Mouse (Mus musculus) liver, adult 2 months (tissue): Measurements from ENCODE around the gene Pik3c2g. TPM values are rescaled to one million over a fixed set of nuclear protein-coding genes. Genes with fewer than 3 reads are reported as not detected.

Experiments
- DNase-seq: peaks from one replicate; pipeline ENCODE4 v3.0.0-alpha.2; 2011; ENCODE audit warnings: low read depth, low spot score; ENCODE audit errors: extremely low read depth
- H3K27ac ChIP-seq: fragments of 200-500 bp; replicated peaks from 2 replicates; pipeline ENCODE4 v1.5.1; 2012; ENCODE audit warnings: low read depth, mild to moderate bottlenecking, control low read depth, inconsistent platforms, low read length; ENCODE audit not compliant: insufficient read depth
- H3K27me3 ChIP-seq: fragments of 200-500 bp; 2 replicates; pipeline ENCODE4 v1.6.1; 2012; ENCODE audit warnings: mild to moderate bottlenecking, moderate library complexity, low read length, inconsistent platforms; ENCODE audit not compliant: control insufficient read depth, insufficient read depth
- H3K36me3 ChIP-seq: fragments of 200-500 bp; 2 replicates; pipeline ENCODE4 v1.6.1; 2012; ENCODE audit warnings: low read length, inconsistent platforms; ENCODE audit not compliant: control insufficient read depth, insufficient read depth
- H3K4me1 ChIP-seq: fragments of 200-500 bp; 2 replicates; pipeline ENCODE4 v1.6.1; 2011; ENCODE audit warnings: low read length; ENCODE audit not compliant: control insufficient read depth, insufficient read depth
- H3K4me3 ChIP-seq: fragments of 200-500 bp; 2 replicates; pipeline ENCODE4 v1.5.1; 2011; ENCODE audit warnings: low read depth, mild to moderate bottlenecking, control low read depth, low read length, moderate library complexity; ENCODE audit not compliant: insufficient read depth
- H3K79me2 ChIP-seq: fragments of 200-500 bp; 2 replicates; pipeline ENCODE4 v1.6.1; 2012; ENCODE audit warnings: inconsistent platforms, mild to moderate bottlenecking, low read length, moderate library complexity; ENCODE audit not compliant: control insufficient read depth, insufficient read depth
- H3K9ac ChIP-seq: fragments of 200-500 bp; 2 replicates; pipeline ENCODE4 v1.6.1; 2012; ENCODE audit warnings: low read depth, mild to moderate bottlenecking, control low read depth, inconsistent platforms, low read length
- CTCF ChIP-seq: fragments of 200-500 bp; IDR thresholded peaks from 2 replicates; pipeline ENCODE4 v1.5.1; 2011; ENCODE audit warnings: low read depth, low read length, control low read depth
- POLR2A ChIP-seq: fragments of 200-500 bp; IDR thresholded peaks from 2 replicates; pipeline ENCODE4 v1.6.1; 2011; ENCODE audit warnings: low read length, control low read depth; ENCODE audit not compliant: insufficient read depth; ENCODE audit errors: extremely low read depth
- WGBS: fragments of 180-500 bp; shearing (Covaris S2); methylation state at CpG from one replicate; pipeline ENCODE4 v1.1.7; 2018; 5-methylcytosine and 5-hydroxymethylcytosine counted together
- polyA plus RNA-seq: library from polyadenylated mRNA; depleted of rRNA; stranded (reverse); fragments of >200 nt; gene quantifications from 2 replicates; pipeline ENCODE4 v1.2.3, GENCODE M21; 2012
- total RNA-seq: library from RNA; depleted of rRNA; stranded (reverse); fragments of >200 nt; gene quantifications from 2 replicates; pipeline ENCODE4 v1.2.3, GENCODE M21; 2014

Pik3c2g gene
- total and polyA plus RNA-seq, 2 experiments: 6.4 to 26.6 TPM

- Histone ChIP-seq H3K4me1 (no peaks in the 10 kb centered on the region), H3K4me3 (no peak overlapping the region), H3K27me3 (no peaks in the 10 kb centered on the region), H3K27ac (no peak overlapping the region), H3K9ac (no peak overlapping the region), H3K79me2 (no peaks in the 10 kb centered on the region), H3K36me3 (peaks cover 11% of the 10 kb centered on the region)
- DNase-seq: no peak
- TF ChIP-seq CTCF: no peak
- TF ChIP-seq POLR2A: no peak
- 91% methylated on average over 2 of the region's 2 CpGs for WGBS
Observed at GRCm38 (mm10) chr6:139750599-139750998, 163.6 kb downstream of the Pik3c2g start.

DNA sequence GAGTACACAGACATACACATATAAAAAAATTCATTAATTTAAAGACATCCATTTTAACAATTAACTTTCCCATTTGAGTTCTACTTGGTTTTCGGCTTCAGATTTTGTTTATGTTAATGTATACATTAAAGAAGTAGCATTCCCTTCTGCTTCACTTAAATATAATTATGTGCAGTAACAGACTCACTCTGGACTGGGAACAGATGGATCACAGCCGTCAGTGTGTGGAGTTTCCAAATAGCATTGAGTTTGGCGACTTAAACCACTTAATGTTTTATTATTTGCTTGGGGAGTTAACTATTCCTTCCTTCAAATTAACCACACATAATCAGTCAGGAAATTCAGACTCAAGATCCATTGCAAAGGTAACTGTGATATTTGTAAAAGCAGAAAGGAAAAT is 164.0 kb downstream of the Pik3c2g start:
- DNase-seq: no peak
- H3K79me2 ChIP-seq: no peaks in the 10 kb centered on the region
- H3K36me3 ChIP-seq: peaks cover 12% of the 10 kb centered on the region
- WGBS: 90% methylated on average over 3 of the region's 3 CpGs
- no peak overlapping the region for H3K4me3 ChIP-seq
- no peak overlapping the region for H3K9ac ChIP-seq
- no peak overlapping the region for H3K27ac ChIP-seq
- TF ChIP-seq POLR2A (no peak), CTCF (no peak)
- no peaks in the 10 kb centered on the region for H3K27me3 ChIP-seq
- no peaks in the 10 kb centered on the region for H3K4me1 ChIP-seq

DNA sequence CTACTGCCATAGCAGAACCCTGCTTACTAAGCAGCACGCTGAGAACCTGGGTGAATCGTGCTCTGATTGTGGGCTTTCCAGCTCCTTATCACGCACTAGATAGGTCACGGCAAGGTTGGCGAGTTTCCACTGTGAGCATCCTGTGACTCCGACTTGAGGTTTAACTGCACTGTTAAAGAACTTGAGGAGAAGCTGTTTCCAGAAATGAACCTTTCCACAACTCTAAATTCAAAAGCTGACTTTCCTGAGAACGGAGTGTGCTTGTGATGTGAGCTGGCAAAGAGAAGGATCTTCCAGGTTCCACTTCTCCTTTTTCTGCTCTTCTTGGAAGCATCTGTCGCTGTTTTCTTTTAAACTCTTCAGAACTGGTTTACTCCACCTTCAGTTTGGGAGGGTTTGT is 170.9 kb downstream of the Pik3c2g start:
- 91% methylated on average over 8 of the region's 8 CpGs for WGBS
- TF ChIP-seq CTCF (no peak), POLR2A (no peak)
- Histone ChIP-seq H3K36me3 (peaks cover 13% of the 10 kb centered on the region), H3K4me1 (no peaks in the 10 kb centered on the region; the same call in 1 of the 2 replicates), H3K4me3 (no peak overlapping the region), H3K27me3 (no peaks in the 10 kb centered on the region), H3K79me2 (no peaks in the 10 kb centered on the region), H3K27ac (no peak overlapping the region), H3K9ac (no peak overlapping the region)
- DNase-seq: no peak

GRCm38 (mm10) chr6:139760978-139761377 is 174.0 kb downstream of the Pik3c2g start:
- Histone ChIP-seq H3K36me3 (peaks cover 11% of the 10 kb centered on the region), H3K27ac (no peak overlapping the region), H3K79me2 (no peaks in the 10 kb centered on the region), H3K4me3 (no peak overlapping the region), H3K4me1 (no peaks in the 10 kb centered on the region; the same call in 1 of the 2 replicates), H3K9ac (no peak overlapping the region), H3K27me3 (no peaks in the 10 kb centered on the region)
- no peak for TF ChIP-seq POLR2A
- no peak for DNase-seq
- WGBS: 88% methylated on average over 4 of the region's 4 CpGs

DNA sequence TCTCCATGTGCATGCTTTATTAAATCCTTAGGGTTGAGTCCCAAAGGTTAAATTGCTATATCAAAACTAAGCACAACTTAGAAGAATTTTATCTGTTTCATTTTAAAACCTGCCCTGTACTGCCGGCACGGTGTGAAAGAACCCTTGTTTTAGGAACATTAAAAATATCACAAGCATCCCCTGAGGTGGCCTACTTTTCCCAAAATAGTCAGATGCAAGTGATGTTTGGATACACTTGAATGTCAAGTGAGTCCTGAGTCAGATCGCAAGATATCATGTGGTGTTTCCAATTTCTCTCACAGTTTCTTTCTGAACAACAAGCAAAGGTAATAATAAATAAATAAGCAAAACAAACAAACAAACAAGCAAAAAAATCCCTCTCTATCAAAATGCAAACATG is 177.4 kb downstream of the Pik3c2g start:
- 92% methylated on average over 3 of the region's 3 CpGs for whole genome bisulfite sequencing
- no peaks in the 10 kb centered on the region; the same call in 1 of the 2 replicates for H3K4me1 ChIP-seq
- no peak overlapping the region for H3K9ac ChIP-seq
- H3K27ac ChIP-seq: no peak overlapping the region
- no peak overlapping the region for H3K4me3 ChIP-seq
- no peak for TF ChIP-seq CTCF
- no peak for TF ChIP-seq POLR2A
- H3K36me3 ChIP-seq: peaks cover 8% of the 10 kb centered on the region; the same call in 1 of the 2 replicates
- no peaks in the 10 kb centered on the region for H3K27me3 ChIP-seq
- no peak for DNase-seq
- no peaks in the 10 kb centered on the region for H3K79me2 ChIP-seq

GRCm38 (mm10) chr6:139769744-139770473 is 182.9 kb downstream of the Pik3c2g start:
- Histone ChIP-seq H3K36me3 (peaks cover 17% of the 10 kb centered on the region), H3K4me3 (no peak overlapping the region), H3K9ac (no peak overlapping the region), H3K79me2 (no peaks in the 10 kb centered on the region), H3K4me1 (no peaks in the 10 kb centered on the region), H3K27ac (no peak overlapping the region), H3K27me3 (no peaks in the 10 kb centered on the region)
- peak; percentile 13 for DNase-seq
- no peak for TF ChIP-seq CTCF
- WGBS: 86% methylated on average over 7 of the region's 7 CpGs
